Mouse (Mus musculus): ENCODE results near the gene Dlgap1.

Gene Dlgap1

DNA sequence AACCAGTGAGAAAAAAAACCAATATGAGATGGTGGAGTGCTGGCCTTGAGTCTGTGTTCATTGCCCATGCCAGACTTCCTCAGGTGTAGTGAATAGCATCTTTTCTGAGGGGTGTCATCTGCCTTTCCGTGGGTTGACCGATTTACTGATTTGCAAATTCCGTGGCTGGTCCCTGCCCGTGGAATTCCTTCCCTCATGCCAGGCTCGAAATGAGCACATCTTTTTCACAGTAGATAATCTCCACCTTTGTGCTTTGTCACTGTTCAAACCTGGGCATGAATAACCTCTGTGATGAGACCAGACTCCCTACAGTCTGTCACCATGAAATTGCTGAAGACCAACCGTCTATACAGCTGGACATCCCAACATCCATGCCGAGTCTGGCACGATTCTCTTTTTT, 493.4 kb downstream of the Dlgap1 start:
- DNase-seq (ENCODE audit: low read depth, low spot score): no peak

DNA sequence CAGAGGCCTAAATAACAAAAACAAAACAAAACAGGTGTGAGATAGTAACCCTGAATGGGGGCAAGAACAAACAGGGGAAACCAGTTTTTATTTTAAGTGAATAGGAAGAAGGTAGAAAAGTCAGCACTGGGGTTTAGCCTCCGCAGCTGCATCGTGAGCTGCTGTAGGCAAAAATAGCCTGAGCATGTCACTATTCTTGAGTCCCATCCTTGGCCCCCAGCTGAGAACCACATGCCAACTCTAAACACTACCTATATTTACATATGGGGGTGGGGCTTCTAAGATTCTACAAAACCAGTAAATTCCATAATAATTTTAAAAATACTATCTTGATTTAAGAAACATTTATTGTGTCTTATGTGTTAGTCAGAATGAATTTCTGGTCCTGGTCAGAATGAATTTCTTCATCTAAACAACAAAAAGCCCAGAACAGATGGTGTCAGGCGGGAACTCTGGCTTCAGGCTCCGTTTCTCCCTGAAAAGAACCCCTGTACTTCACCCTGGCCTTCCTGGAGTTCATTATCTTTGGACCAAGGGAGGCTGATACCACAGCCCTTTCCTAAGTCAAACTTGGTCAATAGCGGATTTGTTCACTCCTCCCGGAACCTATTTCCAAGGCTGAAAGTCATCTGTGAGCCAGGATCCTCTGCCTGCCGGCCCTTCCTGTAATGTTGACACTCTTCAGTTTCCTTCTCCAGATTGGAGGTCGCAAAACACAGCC, 494.1 kb downstream of the Dlgap1 start:
- no peak for DNase-seq (ENCODE audit: low read depth, low spot score)

DNA sequence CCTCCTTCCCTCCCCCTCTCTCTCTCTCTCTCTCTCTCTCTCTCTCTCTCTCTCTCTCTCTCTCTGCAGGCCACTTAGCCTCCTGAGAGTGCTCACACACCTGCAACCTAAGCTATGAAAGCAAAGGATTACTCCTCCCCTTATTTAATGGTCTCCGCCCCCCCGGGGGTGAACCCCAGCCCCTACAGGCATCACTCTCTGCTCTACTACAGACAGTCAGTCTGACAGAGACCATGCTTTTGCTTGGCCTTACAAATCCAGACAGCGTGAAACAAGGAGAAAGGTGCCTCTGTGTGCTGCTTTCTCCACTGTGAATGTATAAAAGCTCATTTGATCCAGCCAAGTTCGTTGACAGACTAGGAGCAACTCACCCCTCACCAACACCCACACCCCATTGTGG, 497.5 kb downstream of the Dlgap1 start:
- DNase-seq (ENCODE audit: low read depth, low spot score): peak; percentile 14

- DNase-seq (ENCODE audit: low read depth, low spot score): no peak
Measured at GRCm38 (mm10) chr17:70470970-70471371, 502.1 kb downstream of the Dlgap1 start.

GRCm38 (mm10) chr17:70472162-70472561, 503.3 kb downstream of the Dlgap1 start:
- no peak for DNase-seq (ENCODE audit: low read depth, low spot score)

- DNase-seq (ENCODE audit: low read depth, low spot score): no peak
Measured at GRCm38 (mm10) chr17:70473871-70474270, 505.0 kb downstream of the Dlgap1 start.

DNA sequence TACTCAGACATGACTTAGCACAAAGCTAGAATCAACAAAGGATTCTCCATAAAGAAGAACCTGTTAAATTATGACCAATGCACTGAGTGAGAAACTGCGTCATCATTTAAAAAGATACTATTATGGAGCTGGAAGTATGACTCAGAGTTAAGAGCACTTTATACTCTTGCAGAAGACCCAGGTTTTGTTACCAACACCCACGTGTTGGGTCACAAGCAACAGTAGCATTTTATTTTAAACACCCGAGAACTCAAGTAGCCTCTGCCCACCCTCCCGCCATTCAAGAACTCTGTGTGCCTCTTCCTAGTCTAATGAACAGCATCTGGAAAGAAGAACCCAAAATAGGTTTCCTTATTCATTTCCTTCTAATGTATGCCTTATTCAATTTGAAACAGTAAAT, 514.8 kb downstream of the Dlgap1 start:
- DNase-seq (ENCODE audit: low read depth, low spot score): no peak

GRCm38 (mm10) chr17:70485668-70486067, 516.8 kb downstream of the Dlgap1 start:
- DNase-seq (ENCODE audit: low read depth, low spot score): no peak

GRCm38 (mm10) chr17:70486259-70486658, 517.4 kb downstream of the Dlgap1 start:
- no peak for DNase-seq (ENCODE audit: low read depth, low spot score)

DNA sequence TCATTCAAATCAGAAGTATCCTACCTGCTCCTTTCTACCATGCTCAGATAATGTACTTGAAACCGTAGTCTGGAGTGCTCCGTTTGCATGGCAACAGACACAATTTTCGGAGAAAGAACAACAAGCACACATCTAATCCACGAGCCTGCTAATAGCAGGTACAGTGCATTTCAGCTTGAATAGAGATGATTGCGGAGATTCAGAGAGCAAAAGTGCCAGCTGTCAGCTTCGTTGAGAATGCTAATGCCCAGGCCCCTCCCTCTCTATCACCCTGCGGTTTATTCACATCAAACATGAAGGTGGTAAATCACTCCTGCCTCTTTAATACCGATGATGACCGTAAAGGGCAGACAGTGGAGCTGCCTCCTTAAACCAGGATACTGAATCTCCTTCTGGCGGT, 518.0 kb downstream of the Dlgap1 start:
- no peak for DNase-seq (ENCODE audit: low read depth, low spot score)

- DNase-seq (ENCODE audit: low read depth, low spot score): no peak
Measured at GRCm38 (mm10) chr17:70488784-70489265, 520.0 kb downstream of the Dlgap1 start.

DNA sequence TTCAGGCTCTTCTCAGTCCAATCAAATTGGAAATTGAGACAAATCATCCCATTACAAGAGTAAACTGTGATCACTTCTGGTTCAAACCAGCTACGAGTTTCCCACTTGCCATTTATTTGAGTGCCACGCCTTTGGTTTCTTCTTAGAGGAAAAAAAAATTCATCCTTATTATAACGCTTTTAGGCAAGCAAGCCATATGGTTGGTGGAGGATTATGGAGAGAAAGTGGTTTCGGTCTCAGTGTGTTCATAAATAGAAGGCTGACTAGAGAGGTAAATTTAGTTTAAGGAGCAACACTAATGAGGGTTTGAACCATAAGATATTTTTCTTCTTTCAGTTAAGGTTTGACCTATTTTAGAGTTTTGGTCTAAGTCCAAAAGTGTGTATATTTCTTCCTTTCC, 522.7 kb downstream of the Dlgap1 start:
- no peak for DNase-seq (ENCODE audit: low read depth, low spot score)

GRCm38 (mm10) chr17:70494338-70494737, 525.5 kb downstream of the Dlgap1 start:
- no peak for DNase-seq (ENCODE audit: low read depth, low spot score)

GRCm38 (mm10) chr17:70498256-70498655, 529.4 kb downstream of the Dlgap1 start:
- DNase-seq (ENCODE audit: low read depth, low spot score): no peak

DNA sequence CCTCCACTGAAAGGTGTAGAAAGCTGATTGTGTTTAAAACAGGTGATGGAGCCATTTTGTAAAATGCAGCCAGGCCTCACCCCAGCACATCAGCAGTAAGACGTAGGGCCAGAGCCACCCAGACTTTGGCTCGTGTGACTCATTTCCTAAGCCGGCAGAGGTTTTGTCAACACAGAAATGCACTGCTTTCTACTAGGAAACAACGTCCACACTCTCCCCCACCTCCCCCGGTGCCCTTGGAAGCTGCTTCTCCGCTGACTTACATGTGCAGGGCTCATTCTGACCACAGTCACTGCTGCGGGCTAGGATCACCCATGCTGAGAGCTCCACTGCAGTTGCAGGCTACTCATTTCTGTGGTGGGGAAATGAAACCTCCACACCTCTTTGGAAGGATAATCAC, 533.1 kb downstream of the Dlgap1 start:
- DNase-seq (ENCODE audit: low read depth, low spot score): no peak

DNA sequence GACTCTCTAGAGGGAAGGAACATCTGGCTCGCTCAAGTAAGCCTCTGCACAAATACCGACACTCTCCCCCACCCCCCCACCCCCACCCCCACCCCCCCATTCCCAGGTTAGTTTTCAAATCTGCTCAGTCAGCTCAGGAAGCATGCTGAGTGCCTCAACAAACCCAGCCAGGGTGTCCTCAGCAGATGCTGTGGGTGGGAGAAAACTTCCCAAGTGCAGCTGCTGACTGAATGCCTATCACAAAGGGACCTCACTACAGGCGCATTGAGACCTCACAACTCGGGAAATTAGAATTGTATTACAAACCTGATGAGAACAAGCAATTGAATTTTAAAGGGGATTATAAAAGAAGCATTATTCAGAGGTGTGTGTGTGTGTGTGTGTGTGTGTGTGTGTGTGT, 538.9 kb downstream of the Dlgap1 start:
- no peak for DNase-seq (ENCODE audit: low read depth, low spot score)

- DNase-seq (ENCODE audit: low read depth, low spot score): no peak
Measured at GRCm38 (mm10) chr17:70510441-70510840, 541.6 kb downstream of the Dlgap1 start.

- no peak for DNase-seq (ENCODE audit: low read depth, low spot score)
Measured at GRCm38 (mm10) chr17:70511401-70511800, 542.5 kb downstream of the Dlgap1 start.

GRCm38 (mm10) chr17:70513736-70514135, 544.9 kb downstream of the Dlgap1 start:
- DNase-seq (ENCODE audit: low read depth, low spot score): no peak

GRCm38 (mm10) chr17:70516506-70516905, 547.6 kb downstream of the Dlgap1 start:
- no peak for DNase-seq (ENCODE audit: low read depth, low spot score)

DNA sequence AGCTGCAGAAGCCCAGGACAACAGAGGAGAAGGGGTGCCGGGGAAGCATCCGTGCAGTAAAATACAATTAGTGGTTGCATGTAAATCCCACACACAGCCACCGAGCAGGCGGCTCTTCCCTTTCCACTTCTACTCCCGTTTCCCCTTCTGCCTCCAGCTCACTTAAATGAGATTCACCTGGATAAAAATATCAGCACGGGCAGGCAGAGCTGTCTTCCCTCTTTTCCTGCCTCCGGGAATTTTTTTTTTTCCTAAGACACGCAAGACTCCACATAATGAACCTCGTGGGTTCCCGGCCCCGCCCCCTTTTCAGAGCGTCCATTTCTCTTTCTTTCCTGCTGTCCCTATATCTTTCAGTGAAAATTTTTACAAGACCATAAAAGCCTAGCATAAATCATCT, 548.5 kb downstream of the Dlgap1 start:
- no peak for DNase-seq (ENCODE audit: low read depth, low spot score)

DNA sequence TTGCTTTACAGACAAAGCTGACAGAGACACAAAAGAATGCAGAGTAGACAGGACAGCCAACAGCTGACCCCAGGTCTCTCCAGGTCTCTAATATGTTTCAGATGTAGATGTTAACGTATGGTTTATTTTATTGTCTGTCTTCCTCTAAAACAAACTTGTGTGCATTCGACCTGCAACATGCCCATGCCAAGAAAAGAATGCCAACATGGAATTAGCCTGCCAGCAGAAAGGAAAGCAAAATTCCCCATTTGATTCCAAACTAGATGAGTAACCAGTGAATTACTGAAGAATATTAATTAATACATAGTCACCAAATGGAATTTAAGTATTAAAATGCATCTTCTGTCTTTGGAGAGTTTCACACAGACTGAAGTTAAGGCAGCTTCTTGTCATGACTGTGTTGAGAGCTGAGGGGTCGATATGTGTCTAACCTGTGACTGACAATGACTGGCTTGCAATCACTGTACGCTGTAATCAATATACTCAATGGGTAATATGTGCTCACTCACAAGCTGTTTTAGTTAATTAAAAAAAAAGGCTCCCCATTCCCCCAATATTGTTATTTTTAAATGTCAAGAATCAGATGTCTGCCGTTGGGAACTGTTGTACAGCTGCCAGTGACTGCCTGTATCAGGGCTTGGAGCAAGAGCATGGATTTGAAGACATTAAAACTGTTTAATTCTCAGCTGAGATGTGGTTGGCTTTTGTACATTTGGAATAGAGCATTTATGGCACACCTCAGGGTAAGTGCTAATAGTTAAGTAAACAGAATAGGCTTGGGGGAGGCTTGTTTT, 552.4 kb downstream of the Dlgap1 start:
- no peak for DNase-seq (ENCODE audit: low read depth, low spot score)

DNA sequence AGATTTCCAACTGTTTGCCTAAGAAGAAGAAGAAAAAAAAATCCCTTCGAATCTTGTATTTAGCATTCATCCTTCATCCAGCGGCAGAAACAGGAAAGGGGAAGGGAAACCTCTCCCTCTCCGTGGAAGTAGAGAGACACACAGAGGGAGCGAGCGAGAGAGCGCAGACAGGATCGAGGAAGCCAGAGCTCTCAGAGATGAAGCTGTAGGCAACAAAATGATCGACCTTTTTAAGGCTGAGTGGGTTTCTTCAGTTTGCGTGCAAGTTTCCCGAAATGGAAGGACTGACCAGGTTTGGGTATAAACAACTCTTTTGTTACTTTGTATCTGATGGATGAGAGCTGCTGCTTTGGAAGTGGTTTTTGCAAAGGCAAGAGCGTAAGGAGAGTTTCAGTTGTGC, 553.1 kb downstream of the Dlgap1 start:
- DNase-seq (ENCODE audit: low read depth, low spot score): no peak
